Mouse (Mus musculus) heart, adult 2 months (tissue): ENCODE results near the gene Nup43. TPM values are rescaled to one million over a fixed set of nuclear protein-coding genes. Genes with fewer than 3 reads are reported as not detected.
A peak's percentile ranks its signal among the peaks of the same experiment; 100 is the strongest.

ENCODE experiments used
- DNase-seq, 2 experiments: peaks; one replicate each; pipeline ENCODE4 v3.0.0; 2021
- H3K27ac ChIP-seq: fragments of 200-600 bp; 2 replicates; pipeline ENCODE4 v1.8.1; 2022
- H3K27me3 ChIP-seq: fragments of 200-500 bp; 2 replicates; pipeline ENCODE4 v1.6.1; 2012; ENCODE audit warnings: mild to moderate bottlenecking, low read length, inconsistent platforms, mixed read lengths; ENCODE audit not compliant: control insufficient read depth, insufficient read depth
- H3K36me3 ChIP-seq: fragments of 200-500 bp; 2 replicates; pipeline ENCODE4 v1.6.1; 2012; ENCODE audit warnings: low read length, inconsistent platforms; ENCODE audit not compliant: control insufficient read depth, insufficient read depth
- H3K4me1 ChIP-seq: fragments of 200-500 bp; 2 replicates; pipeline ENCODE4 v1.6.1; 2011; ENCODE audit warnings: low read length; ENCODE audit not compliant: control insufficient read depth, insufficient read depth
- H3K4me3 ChIP-seq: fragments of 200-600 bp; 2 replicates; pipeline ENCODE4 v1.8.1; 2022
- H3K79me2 ChIP-seq: fragments of 200-500 bp; replicated peaks from 2 replicates; pipeline ENCODE4 v1.6.1; 2012; ENCODE audit warnings: mild to moderate bottlenecking, inconsistent platforms, low read length, moderate library complexity, mixed read lengths; ENCODE audit not compliant: control insufficient read depth, insufficient read depth
- H3K9ac ChIP-seq: fragments of 200-500 bp; 2 replicates; pipeline ENCODE4 v1.6.1; 2012; ENCODE audit warnings: low read depth, mild to moderate bottlenecking, control low read depth, inconsistent platforms, low read length, mixed read lengths
- CTCF ChIP-seq: fragments of 200-600 bp; IDR thresholded peaks from 2 replicates; pipeline ENCODE4 v1.8.1; 2022; ENCODE audit warnings: antibody characterized with exemption, mild to moderate bottlenecking, moderate library complexity
- EP300 ChIP-seq: fragments of 200-500 bp; IDR thresholded peaks from 2 replicates; pipeline ENCODE4 v1.6.1; 2011; ENCODE audit warnings: low read depth, low read length, control low read depth; ENCODE audit not compliant: insufficient read depth
- POLR2A ChIP-seq: fragments of 200-500 bp; IDR thresholded peaks from 2 replicates; pipeline ENCODE4 v1.6.1; 2011; ENCODE audit warnings: mild to moderate bottlenecking, low read depth, low read length, control low read depth; ENCODE audit not compliant: insufficient read depth
- WGBS: fragments of 180-500 bp; shearing (Covaris S2); methylation state at CpG from one replicate; pipeline ENCODE4 v1.1.7; 2018; 5-methylcytosine and 5-hydroxymethylcytosine counted together
- intact Hi-C: fragments of 180-260 bp; cut with DNase I; formaldehyde crosslinking; loops from one replicate; pipeline ENCODE4 v1.15.1; 2025
- polyA plus RNA-seq: library from polyadenylated mRNA; depleted of rRNA; stranded (reverse); fragments of >200 nt; gene quantifications from 2 replicates; pipeline ENCODE4 v1.2.3, GENCODE M21; 2012; rRNA removed
- total RNA-seq, 2 experiments: library from RNA; stranded (reverse); gene quantifications; 2 replicates each; pipeline ENCODE4 v1.2.3; 2021

The Nup43 gene
- total and polyA plus RNA-seq, 3 experiments: 4.6 to 6.3 (median 4.9) TPM

DNA sequence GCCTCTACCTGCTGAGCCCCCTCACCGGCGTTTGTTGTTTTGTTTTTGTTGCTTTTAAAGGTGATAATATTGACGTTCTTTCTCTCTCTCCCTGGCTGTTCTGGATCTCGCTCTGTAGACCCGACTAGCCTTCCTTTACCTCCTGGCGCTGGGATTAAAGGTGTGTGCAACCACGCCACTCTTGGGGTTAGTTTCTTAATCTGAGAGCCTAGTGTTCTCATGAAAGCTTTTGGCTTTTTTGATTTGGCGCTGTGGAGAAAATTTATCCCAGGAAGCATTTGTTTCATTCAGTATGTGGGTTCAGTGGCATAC is 59.2 kb downstream of the Nup43 start:
- peak overlapping the region; percentile 92 for H3K9ac ChIP-seq
- H3K27me3 ChIP-seq: no peaks in the 10 kb centered on the region

GRCm38 (mm10) chr10:7727011-7727410 is 59.7 kb downstream of the Nup43 start:
- peaks cover 1% of the 10 kb centered on the region; the same call in 1 of the 2 replicates for H3K4me1 ChIP-seq
- H3K4me3 ChIP-seq: no peak overlapping the region
- no peak overlapping the region for H3K27ac ChIP-seq
- H3K27me3 ChIP-seq: no peaks in the 10 kb centered on the region
- H3K36me3 ChIP-seq: no peaks in the 10 kb centered on the region
- H3K79me2 ChIP-seq: peaks cover 4% of the 10 kb centered on the region; the same call in 1 of the 2 replicates
- no peak overlapping the region for H3K9ac ChIP-seq
- no peak for DNase-seq
- 16% methylated on average over 3 of the region's 3 CpGs for WGBS
- TF ChIP-seq EP300 (no peak), POLR2A (no peak), CTCF (no peak)
- intact Hi-C loops: loop anchor here (5.0 kb wide), 2 partner anchors 45 to 55 kb away; partner anchors contain the start of genes Lats1 and Pcmt1

More for the DNA sequence above, 59.2 kb downstream of the Nup43 start:
- Histone ChIP-seq H3K36me3 (no peaks in the 10 kb centered on the region), H3K27ac (peak overlapping the region; percentile 80), H3K4me3 (peak overlapping the region; percentile 78), H3K79me2 (peaks cover 4% of the 10 kb centered on the region; the same call in 1 of the 2 replicates), H3K4me1 (peaks cover 1% of the 10 kb centered on the region; the same call in 1 of the 2 replicates)
- no peak for DNase-seq
- intact Hi-C loops: loop anchor here (5.0 kb wide), 2 partner anchors 44 to 56 kb away; partner anchors contain the start of genes Lats1 and Pcmt1
- no peak for TF ChIP-seq POLR2A
- no peak for TF ChIP-seq CTCF
- TF ChIP-seq EP300: no peak
- 0% methylated on average over 8 of the region's 8 CpGs for WGBS

Other genes with a start within 250 kb of the Nup43 start
- gene Ulbp1, start 193.9 kb upstream of the Nup43 start, total RNA-seq: 1 to 10 TPM; 2.3 to 2.6 TPM
- 0.64 and 1.00 TPM in 2 replicates for gene Ulbp1, start 193.9 kb upstream of the Nup43 start, polyA plus RNA-seq
- gene Lrp11, start 77.7 kb upstream of the Nup43 start, total RNA-seq: 1 to 10 TPM; 2.2 to 3.0 TPM
- gene Lrp11, start 77.7 kb upstream of the Nup43 start, polyA plus RNA-seq: 3.0 and 4.2 TPM in 2 replicates
- 100 to 1,000 TPM in 1 of 2 experiments, 10 to 100 TPM in 1; 92.5 to 101 TPM for gene Pcmt1, start 13.6 kb downstream of the Nup43 start, total RNA-seq
- 35.3 and 61.6 TPM in 2 replicates for gene Pcmt1, start 13.6 kb downstream of the Nup43 start, polyA plus RNA-seq
- 10 to 100 TPM; 10.8 to 11.5 TPM for gene Lats1, start 13.7 kb downstream of the Nup43 start, total RNA-seq
- gene Lats1, start 13.7 kb downstream of the Nup43 start, polyA plus RNA-seq: 5.5 and 9.9 TPM in 2 replicates
- 10 to 100 TPM; 11.9 to 14.2 TPM for gene Katna1, start 58.5 kb downstream of the Nup43 start, total RNA-seq
- gene Katna1, start 58.5 kb downstream of the Nup43 start, polyA plus RNA-seq: 3.7 and 4.4 TPM in 2 replicates
- gene Ginm1, start 125.3 kb downstream of the Nup43 start, total RNA-seq: 100 to 1,000 TPM in 1 of 2 experiments, 10 to 100 TPM in 1; 94.5 to 123 TPM
- gene Ginm1, start 125.3 kb downstream of the Nup43 start, polyA plus RNA-seq: 39.6 and 65.7 TPM in 2 replicates
- gene Ppil4, start 125.4 kb downstream of the Nup43 start, total RNA-seq: 10 to 100 TPM; 14.8 to 15.3 TPM
- 5.3 and 7.2 TPM in 2 replicates for gene Ppil4, start 125.4 kb downstream of the Nup43 start, polyA plus RNA-seq
- gene Zc3h12d, start 165.0 kb downstream of the Nup43 start, total RNA-seq: under 1 TPM; 0.21 to 0.32 TPM
- gene Zc3h12d, start 165.0 kb downstream of the Nup43 start, polyA plus RNA-seq: 0.35 and 0.50 TPM in 2 replicates